Mouse (Mus musculus) spleen, adult 2 months (tissue): ENCODE data around the gene Plcb4.

Source experiments
- CTCF ChIP-seq: fragments of 200-500 bp; IDR thresholded peaks from 2 replicates; pipeline ENCODE4 v1.5.1; 2011; ENCODE audit warnings: mild to moderate bottlenecking, inconsistent platforms; ENCODE audit not compliant: insufficient read depth, insufficient read length, insufficient replicate concordance; ENCODE audit errors: extremely low read depth
- POLR2A ChIP-seq: fragments of 200-500 bp; IDR thresholded peaks from 2 replicates; pipeline ENCODE4 v1.6.1; 2011; ENCODE audit warnings: low read depth, low read length, inconsistent platforms

DNA sequence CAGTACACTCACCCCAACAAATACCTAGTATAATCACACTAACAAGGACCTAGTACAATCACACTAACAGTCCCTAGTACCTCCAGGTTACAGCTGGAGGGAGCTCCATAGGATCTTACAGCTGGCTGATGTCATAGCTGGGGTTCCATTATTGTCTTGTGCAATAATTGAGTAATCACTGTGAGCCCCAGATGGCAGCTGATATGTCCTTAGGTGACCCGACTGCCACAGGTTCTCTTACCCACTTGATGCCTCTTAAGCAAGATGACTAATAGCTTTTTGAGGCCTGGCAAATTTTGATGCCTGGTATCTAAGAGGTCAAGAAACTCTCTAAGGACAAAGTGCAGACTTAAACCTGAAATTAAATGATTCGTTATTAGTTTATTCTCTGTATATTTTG, 194.3 kb downstream of the Plcb4 start:
- TF ChIP-seq POLR2A = no peak
- no peak for TF ChIP-seq CTCF
